Mouse (Mus musculus): Measurements from ENCODE around the gene Aloxe3. TPM values are rescaled to one million over a fixed set of nuclear protein-coding genes. Genes with fewer than 3 reads are reported as not detected.
A peak's percentile ranks its signal among the peaks of the same experiment; 100 is the strongest.

The Aloxe3 gene
- polyA plus RNA-seq, 1 experiment = 1.2 TPM

GRCm38 (mm10) chr11:69116843-69117242 is 8.9 kb upstream of the Aloxe3 start:
- Histone ChIP-seq H3K27ac (ENCODE audit: insufficient read depth, low read depth, low read length) (no peak overlapping the region), H3K27me3 (ENCODE audit: control insufficient read depth, insufficient read depth, low read length) (no peaks in the 10 kb centered on the region), H3K36me3 (ENCODE audit: control insufficient read depth, insufficient read depth, low read length) (no peaks in the 10 kb centered on the region), H3K4me1 (ENCODE audit: control insufficient read depth, insufficient read depth, insufficient read length, low read length) (peaks cover 5% of the 10 kb centered on the region), H3K4me3 (ENCODE audit: low read depth, low read length) (no peak overlapping the region)
- WGBS = 73% methylated on average over 5 of the region's 5 CpGs
- TF ChIP-seq CTCF (IDR thresholded peaks at IDR 0.05; ENCODE audit: extremely low read depth, insufficient read length, insufficient replicate concordance, low read depth, low read length) (no peak), POLR2A (IDR thresholded peaks at IDR 0.05; ENCODE audit: low read depth, low read length) (no peak)

GRCm38 (mm10) chr11:69117737-69118695 is 7.7 kb upstream of the Aloxe3 start:
- TF ChIP-seq POLR2A (IDR thresholded peaks at IDR 0.05; ENCODE audit: low read depth, low read length) (0 out of 2 replicates have a peak, but pooled peaks have one; percentile 37), CTCF (IDR thresholded peaks at IDR 0.05; ENCODE audit: extremely low read depth, insufficient read length, insufficient replicate concordance, low read depth, low read length) (no peak)
- Histone ChIP-seq H3K36me3 (ENCODE audit: control insufficient read depth, insufficient read depth, low read length) (no peaks in the 10 kb centered on the region), H3K27me3 (ENCODE audit: control insufficient read depth, insufficient read depth, low read length) (no peaks in the 10 kb centered on the region), H3K27ac (ENCODE audit: insufficient read depth, low read depth, low read length) (peak overlapping the region; percentile 77), H3K4me1 (ENCODE audit: control insufficient read depth, insufficient read depth, insufficient read length, low read length) (peaks cover 5% of the 10 kb centered on the region), H3K4me3 (ENCODE audit: low read depth, low read length) (peak overlapping the region; percentile 72)
- WGBS = under 1% methylated on average over 45 of the region's 45 CpGs

- TF ChIP-seq CTCF (IDR thresholded peaks at IDR 0.05; ENCODE audit: extremely low read depth, insufficient read length, insufficient replicate concordance, low read depth, low read length) = no peak
- TF ChIP-seq POLR2A (IDR thresholded peaks at IDR 0.05; ENCODE audit: low read depth, low read length) = no peak
- H3K27me3 ChIP-seq (ENCODE audit: control insufficient read depth, insufficient read depth, low read length) = no peaks in the 10 kb centered on the region
- H3K4me3 ChIP-seq (ENCODE audit: low read depth, low read length) = peak overlapping the region; percentile 72
- H3K4me1 ChIP-seq (ENCODE audit: control insufficient read depth, insufficient read depth, insufficient read length, low read length) = peaks cover 5% of the 10 kb centered on the region
- 0 out of 2 replicates have a peak overlapping the region, but pooled peaks have one; percentile 77 for H3K27ac ChIP-seq (ENCODE audit: insufficient read depth, low read depth, low read length)
- H3K36me3 ChIP-seq (ENCODE audit: control insufficient read depth, insufficient read depth, low read length) = no peaks in the 10 kb centered on the region
- 4% methylated on average over 15 of the region's 15 CpGs for WGBS
Measured at GRCm38 (mm10) chr11:69118765-69119164, 6.9 kb upstream of the Aloxe3 start.

GRCm38 (mm10) chr11:69119446-69120155 is 6.1 kb upstream of the Aloxe3 start:
- Histone ChIP-seq H3K4me1 (ENCODE audit: control insufficient read depth, insufficient read depth, insufficient read length, low read length) (peaks cover 5% of the 10 kb centered on the region), H3K27ac (ENCODE audit: insufficient read depth, low read depth, low read length) (no peak overlapping the region), H3K27me3 (ENCODE audit: control insufficient read depth, insufficient read depth, low read length) (no peaks in the 10 kb centered on the region), H3K4me3 (ENCODE audit: low read depth, low read length) (no peak overlapping the region), H3K36me3 (ENCODE audit: control insufficient read depth, insufficient read depth, low read length) (no peaks in the 10 kb centered on the region)
- TF ChIP-seq POLR2A (IDR thresholded peaks at IDR 0.05; ENCODE audit: low read depth, low read length) = no peak
- no peak for TF ChIP-seq CTCF (IDR thresholded peaks at IDR 0.05; ENCODE audit: extremely low read depth, insufficient read length, insufficient replicate concordance, low read depth, low read length)
- 85% methylated on average over 14 of the region's 14 CpGs for WGBS

- Histone ChIP-seq H3K4me1 (ENCODE audit: control insufficient read depth, insufficient read depth, insufficient read length, low read length) (peaks cover 5% of the 10 kb centered on the region), H3K4me3 (ENCODE audit: low read depth, low read length) (peak within 1 kb of the TSS; percentile 63), H3K27ac (ENCODE audit: insufficient read depth, low read depth, low read length) (no peak within 1 kb of the TSS), H3K36me3 (ENCODE audit: control insufficient read depth, insufficient read depth, low read length) (no peaks in the 10 kb centered on the region), H3K27me3 (ENCODE audit: control insufficient read depth, insufficient read depth, low read length) (no peaks in the 10 kb centered on the region)
- WGBS = 23% methylated on average over 27 of the region's 27 CpGs
- TF ChIP-seq CTCF (IDR thresholded peaks at IDR 0.05; ENCODE audit: extremely low read depth, insufficient read length, insufficient replicate concordance, low read depth, low read length) (no peak), POLR2A (IDR thresholded peaks at IDR 0.05; ENCODE audit: low read depth, low read length) (no peak)
Measured at GRCm38 (mm10) chr11:69120221-69121000, 5.3 kb upstream of the Aloxe3 start, which contains the start of gene Hes7. Gene Hes7, plus strand, starts transcription at chr11:69120404.

- peak overlapping the region; percentile 63 for H3K4me3 ChIP-seq (ENCODE audit: low read depth, low read length)
Measured at GRCm38 (mm10) chr11:69121001-69121740, 4.5 kb upstream of the Aloxe3 start.

More at GRCm38 (mm10) chr11:69121001-69121740, 4.5 kb upstream of the Aloxe3 start:
- H3K4me1 ChIP-seq (ENCODE audit: control insufficient read depth, insufficient read depth, insufficient read length, low read length) = peaks cover 5% of the 10 kb centered on the region
- no peaks in the 10 kb centered on the region for H3K27me3 ChIP-seq (ENCODE audit: control insufficient read depth, insufficient read depth, low read length)
- no peaks in the 10 kb centered on the region for H3K36me3 ChIP-seq (ENCODE audit: control insufficient read depth, insufficient read depth, low read length)
- WGBS = 2% methylated on average over 33 of the region's 33 CpGs
- TF ChIP-seq POLR2A (IDR thresholded peaks at IDR 0.05; ENCODE audit: low read depth, low read length) = no peak
- H3K27ac ChIP-seq (ENCODE audit: insufficient read depth, low read depth, low read length) = no peak overlapping the region
